Mouse (Mus musculus): ENCODE measurements at regions not wholly inside any gene's neighbourhood (a gene's known extent, or its start where the extent isn't known, plus 50 kb on each side); places are given as distances from the start of the nearest gene placed in this dataset.

DNA sequence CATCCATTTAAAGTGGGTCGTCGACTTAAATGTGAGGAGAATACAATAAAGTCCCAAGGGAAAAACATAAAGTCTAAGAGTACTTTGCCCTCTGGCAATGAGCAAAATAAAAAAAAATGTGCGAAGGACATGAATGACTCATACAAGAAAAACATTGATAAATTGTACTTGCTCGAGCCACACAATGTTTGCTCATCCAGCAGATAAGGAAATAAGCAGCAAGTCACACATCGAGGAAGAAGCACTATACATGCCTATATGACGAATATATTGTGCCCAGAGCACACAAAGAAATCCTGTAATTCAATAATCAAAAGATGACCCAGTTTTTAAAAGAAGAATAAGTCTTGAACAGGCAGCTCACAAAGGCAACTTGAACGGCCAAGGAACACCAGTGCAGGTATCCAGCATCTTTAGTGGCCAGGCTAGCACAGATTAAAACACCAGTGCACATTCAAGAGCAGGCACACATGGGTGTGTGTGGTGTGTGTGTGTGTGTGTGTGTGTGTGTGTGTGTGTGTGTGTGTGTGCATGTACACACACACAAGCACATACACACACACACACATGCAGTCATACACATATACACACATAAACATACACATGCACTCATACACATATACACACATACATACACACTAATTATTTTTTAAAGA, 108.4 kb upstream of the Nr4a3 start:
- TF ChIP-seq CTCF (IDR thresholded peaks at IDR 0.05; ENCODE audit: low read depth, low read length) (no peak), POLR2A (IDR thresholded peaks at IDR 0.05; ENCODE audit: borderline replicate concordance, low read depth, low read length) (no peak)
